Mouse (Mus musculus) kidney, postnatal 36 days (tissue): ENCODE data around the gene Heatr5b.
"Not testable (repeated sequence)": the region's sequence is repeated elsewhere in the genome, so short reads cannot be mapped to it uniquely, and the experiment has no call there.

ENCODE experiments used
- DNase-seq, 2 experiments: peaks; one replicate each; pipeline ENCODE4 v3.0.0; 2021 to 2022; ENCODE audit warnings: mixed read lengths in 2 of 2

The Heatr5b gene

GRCm38 (mm10) chr17:78834856-78835835 is at the start of gene Heatr5b, which contains the start of gene Gpatch11:
TSS of gene Heatr5b (minus strand) at chr17:78835364.
TSS of gene Gpatch11 (plus strand) at chr17:78835567.
- peak; percentile 99 to 100 for DNase-seq

GRCm38 (mm10) chr17:78883291-78883690 is 48.1 kb upstream of the Heatr5b start:
- DNase-seq, result no peak

GRCm38 (mm10) chr17:78882401-78883112 is 47.4 kb upstream of the Heatr5b start, which contains the start of gene Eif2ak2:
TSS of gene Eif2ak2 (minus strand) at chr17:78882573.
- peak; percentile 94 to 95 for DNase-seq

GRCm38 (mm10) chr17:78881878-78882304 is 46.7 kb upstream of the Heatr5b start:
- peak; percentile 34 to 46 for DNase-seq

- no peak for DNase-seq
Measured at GRCm38 (mm10) chr17:78873886-78874285, 38.7 kb upstream of the Heatr5b start.

GRCm38 (mm10) chr17:78856243-78856642 is 21.1 kb upstream of the Heatr5b start:
- no peak for DNase-seq

GRCm38 (mm10) chr17:78842271-78842928 is 7.2 kb upstream of the Heatr5b start:
- DNase-seq, result no peak

- DNase-seq, result no peak
Measured at GRCm38 (mm10) chr17:78836056-78836455, 892 bp upstream of the Heatr5b start.

- no peak for DNase-seq
Measured at GRCm38 (mm10) chr17:78824346-78824745, 10.8 kb downstream of the Heatr5b start.

- DNase-seq, result no peak
Measured at GRCm38 (mm10) chr17:78809582-78809981, 25.6 kb downstream of the Heatr5b start.

- DNase-seq, result no peak
Measured at GRCm38 (mm10) chr17:78809019-78809418, 26.1 kb downstream of the Heatr5b start.

GRCm38 (mm10) chr17:78797222-78797621 is 37.9 kb downstream of the Heatr5b start:
- no peak for DNase-seq

- no peak for DNase-seq
Measured at GRCm38 (mm10) chr17:78794390-78794789, 40.8 kb downstream of the Heatr5b start.

- DNase-seq, result peak in 1 of 2 experiments; percentile 15
Measured at GRCm38 (mm10) chr17:78792122-78792521, 43.0 kb downstream of the Heatr5b start.

GRCm38 (mm10) chr17:78791690-78792070 is 43.5 kb downstream of the Heatr5b start:
- no peak for DNase-seq

GRCm38 (mm10) chr17:78791068-78791689 is 44.0 kb downstream of the Heatr5b start:
- DNase-seq, result no peak

- DNase-seq, result not testable (repeated sequence)
Measured at GRCm38 (mm10) chr17:78788273-78788672, 46.9 kb downstream of the Heatr5b start.

GRCm38 (mm10) chr17:78778765-78779164 is 56.4 kb downstream of the Heatr5b start:
- no peak for DNase-seq

GRCm38 (mm10) chr17:78772317-78772716 is 62.8 kb downstream of the Heatr5b start:
- DNase-seq, result no peak

- no peak for DNase-seq
Measured at GRCm38 (mm10) chr17:78770932-78771331, 64.2 kb downstream of the Heatr5b start.

GRCm38 (mm10) chr17:78769341-78769740 is 65.8 kb downstream of the Heatr5b start:
- DNase-seq, result no peak

GRCm38 (mm10) chr17:78768937-78769336 is 66.2 kb downstream of the Heatr5b start:
- no peak for DNase-seq
